Mouse (Mus musculus) T-cell, adult 66 days (primary cell): ENCODE data around the gene Gm49673. TPM values are rescaled to one million over a fixed set of nuclear protein-coding genes. Genes with fewer than 3 reads are reported as not detected.

Experiments
- total RNA-seq, 2 experiments: library from RNA; stranded (reverse); gene quantifications; 3 replicates in 1 of 2; 4 replicates in 1 of 2; pipeline ENCODE4 v1.2.4; 2023

Gm49673 gene
- 1 to 10 TPM; 1.5 to 4.9 TPM for total RNA-seq

DNA sequence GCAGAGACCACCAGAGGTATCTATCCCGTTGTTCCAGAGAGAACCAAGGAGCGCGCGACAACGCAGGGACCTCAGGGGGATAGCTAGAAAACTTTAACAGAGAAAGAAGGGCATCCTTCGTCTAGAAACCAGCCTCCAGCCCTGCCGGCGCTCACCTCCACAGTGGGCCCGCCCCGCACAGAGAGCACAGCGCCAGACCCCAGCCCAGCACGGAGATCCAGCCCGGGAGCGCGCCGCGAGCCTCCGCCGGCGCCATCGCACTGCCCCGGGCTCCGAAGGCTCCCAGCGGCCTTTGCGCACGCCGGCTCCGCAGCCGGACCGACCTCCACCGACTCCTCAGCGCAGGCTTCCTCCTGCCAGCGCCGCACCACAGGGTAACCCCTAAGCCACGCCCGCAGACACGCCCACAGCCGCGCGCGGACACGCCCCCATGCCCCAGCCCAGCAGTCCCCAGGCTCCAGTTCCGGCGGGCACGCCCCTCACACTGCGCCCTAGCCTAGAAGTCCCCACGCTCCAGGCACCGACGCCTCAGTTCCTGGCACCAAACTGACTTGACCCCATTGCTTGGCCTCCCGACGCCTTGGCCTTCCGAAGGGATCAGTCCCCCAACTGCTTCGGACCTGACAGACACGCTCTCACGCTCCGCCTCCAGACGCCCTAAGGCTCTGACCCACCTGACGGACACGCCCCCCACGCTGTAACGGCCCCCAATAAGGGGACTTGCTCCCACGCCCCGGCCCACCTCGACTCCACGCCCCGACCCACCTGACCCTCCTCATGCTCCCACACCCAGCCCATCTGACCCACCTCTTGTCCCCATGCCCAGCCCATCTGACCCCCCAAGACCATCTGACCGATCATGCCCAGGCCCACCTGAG, at the start of gene Gm49673, which contains the start of gene Rnaset2a:
Gene Gm49673 (minus strand): TSS at position 350 of the 878 bp plus-strand sequence.
Gene Rnaset2a (minus strand): TSS at position 659 of the 878 bp plus-strand sequence.

DNA sequence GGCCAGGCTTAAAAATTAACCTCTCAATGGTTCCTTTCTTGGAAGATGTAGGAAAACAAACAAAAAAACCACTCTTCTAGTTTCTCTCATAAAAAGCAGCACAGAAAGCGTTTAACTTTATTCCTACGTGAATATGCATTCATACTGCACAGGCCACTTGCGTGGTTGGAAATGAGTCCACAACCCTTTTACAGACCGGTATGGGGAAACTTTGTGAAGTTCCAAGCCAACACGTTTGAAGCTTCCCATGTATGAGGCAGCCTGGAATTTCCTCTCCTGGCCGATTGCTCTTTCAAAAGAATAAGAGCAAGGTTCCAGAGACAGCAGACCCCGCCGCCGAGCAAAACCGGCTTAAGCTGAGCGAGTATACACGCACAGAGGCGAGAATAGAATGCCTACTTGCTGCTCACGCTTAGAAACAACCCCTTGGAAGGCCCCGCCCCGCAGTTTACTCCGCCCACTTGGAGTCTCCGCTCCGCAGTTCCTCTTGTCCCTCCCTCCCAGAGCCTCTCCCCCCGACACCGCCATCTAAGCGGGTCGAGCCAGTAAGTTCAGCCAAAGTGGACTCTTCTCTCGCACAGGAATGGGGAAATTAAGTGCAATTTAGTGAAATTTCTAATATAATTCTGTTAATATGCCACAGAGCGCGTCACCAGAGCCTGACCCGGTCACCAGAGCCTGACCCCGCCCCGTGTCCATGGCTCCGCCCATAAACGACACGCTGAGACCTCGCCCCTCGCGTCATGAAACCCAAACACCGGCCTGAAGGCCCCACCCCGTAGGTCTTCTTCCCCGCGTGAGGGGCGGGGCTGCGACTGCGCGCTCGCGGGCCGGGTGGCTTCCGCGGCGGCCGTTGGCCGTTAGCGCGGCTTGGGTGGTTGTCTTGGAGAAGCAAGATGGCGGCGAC, 17.4 kb upstream of the Gm49673 start, which contains the start of gene Fgfr1op:
Gene Fgfr1op (plus strand): TSS at position 801 of the 907 bp plus-strand sequence.

Other genes starting within 250 kb of the Gm49673 start
- gene Tagap, start 221.8 kb downstream of the Gm49673 start, total RNA-seq = 100 to 1,000 TPM; 173 to 176 TPM
- gene Rsph3a, start 202.2 kb downstream of the Gm49673 start, total RNA-seq = 10 to 100 TPM in 1 of 2 experiments, 1 to 10 TPM in 1; 9.1 to 13.5 TPM
- 10 to 100 TPM; 40.6 to 54.0 TPM for gene Rnaset2a, start 309 bp upstream of the Gm49673 start, total RNA-seq
- gene Fgfr1op, start 17.7 kb upstream of the Gm49673 start, total RNA-seq = 10 to 100 TPM; 33.2 to 35.1 TPM
- gene Ccr6, start 88.3 kb upstream of the Gm49673 start, total RNA-seq = 1 to 10 TPM; 3.1 to 4.8 TPM
- gene Mpc1, start 135.1 kb upstream of the Gm49673 start, total RNA-seq = 10 to 100 TPM; 40.6 to 43.8 TPM
- 100 to 1,000 TPM in 1 of 2 experiments, 10 to 100 TPM in 1; 93.9 to 121 TPM for gene Sft2d1, start 163.3 kb upstream of the Gm49673 start, total RNA-seq
- gene Prr18, start 189.7 kb upstream of the Gm49673 start, total RNA-seq = 1 to 10 TPM; 1.2 to 1.3 TPM
- under 1 TPM in 1 of 2 experiments, not detected in 1; 0.30 TPM for gene T2, start 208.2 kb upstream of the Gm49673 start, total RNA-seq